Mouse (Mus musculus): ENCODE measurements around the gene Fgf23. TPM values are rescaled to one million over a fixed set of nuclear protein-coding genes. Genes with fewer than 3 reads are reported as not detected.

Gene Fgf23
- polyA plus RNA-seq, 1 experiment from 2014 or later = not detected

DNA sequence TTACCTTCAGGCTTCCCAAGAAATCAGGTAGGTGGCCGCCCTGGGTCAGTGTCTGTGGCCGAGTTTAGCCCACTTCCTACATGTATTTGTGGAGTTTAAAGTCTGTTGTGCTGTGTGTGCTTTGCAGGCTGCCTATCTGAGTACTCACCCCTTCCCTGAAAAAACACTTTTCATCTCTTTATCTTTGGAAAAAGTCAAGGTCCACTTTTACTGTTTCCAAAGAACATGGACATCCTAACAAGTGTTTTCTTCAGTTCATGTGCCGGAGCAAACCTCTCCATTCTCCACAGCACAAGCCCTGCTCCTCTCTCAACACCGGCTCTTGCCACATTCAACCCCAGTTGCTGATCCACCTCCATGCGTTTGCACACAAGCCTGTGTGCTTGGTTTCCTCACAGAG is 50.3 kb downstream of the Fgf23 start:
- no peak for ATAC-seq (ENCODE audit: insufficient read depth, low FRiP score, low read depth)
- Histone ChIP-seq H3K9ac (no peak overlapping the region), H3K4me3 (replicated peaks) (no peak overlapping the region), H3K36me3 (peaks cover 16% of the 10 kb centered on the region), H3K27me3 (replicated peaks) (no peaks in the 10 kb centered on the region), H3K4me1 (no peaks in the 10 kb centered on the region), H3K9me3 (no peaks in the 10 kb centered on the region), H3K27ac (no peak overlapping the region), H3K4me2 (no peak overlapping the region)
- 75% methylated on average over 5 of the region's 5 CpGs for WGBS

DNA sequence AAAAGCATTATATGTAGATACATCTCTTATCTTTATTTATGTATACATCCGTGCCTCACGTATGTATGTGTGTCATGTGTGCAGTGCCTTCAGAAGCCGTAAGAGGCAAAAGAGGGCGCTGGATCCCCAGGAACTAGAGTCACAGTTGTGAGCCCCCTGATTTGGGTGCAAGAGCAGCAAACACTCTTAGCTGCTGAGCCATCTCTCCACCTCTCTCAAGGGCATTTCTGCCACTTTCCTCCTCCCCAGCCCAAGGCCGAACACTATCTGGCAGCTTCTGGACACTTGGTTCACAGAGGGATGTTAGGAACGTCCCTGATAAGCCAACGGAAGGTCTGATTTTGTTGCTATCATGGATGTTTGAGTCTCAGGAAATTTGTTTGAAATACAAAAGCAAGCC is 50.8 kb downstream of the Fgf23 start:
- Histone ChIP-seq H3K9ac (no peak overlapping the region), H3K27ac (no peak overlapping the region), H3K4me2 (no peak overlapping the region), H3K4me3 (replicated peaks) (no peak overlapping the region), H3K36me3 (peaks cover 19% of the 10 kb centered on the region), H3K27me3 (replicated peaks) (no peaks in the 10 kb centered on the region), H3K9me3 (no peaks in the 10 kb centered on the region), H3K4me1 (no peaks in the 10 kb centered on the region)
- ATAC-seq (ENCODE audit: insufficient read depth, low FRiP score, low read depth) = no peak
- WGBS = 81% methylated on average over 7 of the region's 7 CpGs

DNA sequence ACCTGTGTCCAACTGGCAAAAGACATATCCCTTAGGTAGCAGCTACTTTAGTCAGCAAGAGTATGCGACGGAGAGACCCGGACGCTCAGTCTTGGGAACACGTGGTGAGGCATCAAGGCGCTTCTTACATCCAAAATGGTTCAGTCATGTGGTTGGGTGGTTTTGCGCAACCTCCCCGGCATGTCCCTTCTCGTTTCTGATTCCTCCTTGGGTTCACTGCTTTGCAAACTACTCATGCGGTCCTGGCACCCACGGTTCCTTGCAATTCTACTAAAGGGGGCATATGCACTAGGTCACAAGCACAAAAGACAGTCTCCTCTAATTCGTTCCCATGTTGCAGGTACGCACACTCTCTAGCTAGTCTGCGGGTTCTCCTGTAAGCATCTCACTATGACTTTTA is 57.0 kb downstream of the Fgf23 start:
- H3K27ac ChIP-seq = no peak overlapping the region

DNA sequence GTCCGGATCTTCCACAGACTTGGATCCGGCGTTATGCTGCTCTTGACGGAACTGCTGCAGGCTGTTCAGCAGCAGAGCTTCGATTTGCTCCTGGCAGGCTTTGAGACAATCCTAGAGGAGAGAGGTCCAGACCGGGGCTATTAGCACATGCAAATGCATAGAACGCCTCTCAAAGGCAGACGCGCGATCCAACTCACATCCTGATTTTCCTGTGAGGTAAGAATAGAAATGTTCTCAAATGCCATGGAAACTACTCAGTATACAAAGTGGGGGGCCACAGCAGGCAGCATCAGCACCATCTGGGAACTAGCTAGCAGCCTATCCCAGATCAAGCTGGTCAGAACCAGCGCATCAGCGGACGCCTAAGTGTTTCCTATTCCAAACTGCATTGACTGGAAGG is 57.7 kb downstream of the Fgf23 start:
- Histone ChIP-seq H3K27ac (no peak overlapping the region), H3K9me3 (no peaks in the 10 kb centered on the region), H3K4me3 (replicated peaks) (no peak overlapping the region), H3K27me3 (replicated peaks) (no peaks in the 10 kb centered on the region), H3K9ac (no peak overlapping the region), H3K36me3 (peaks cover 45% of the 10 kb centered on the region), H3K4me1 (0 out of 2 replicates have a peak, but pooled peaks cover 3% of the 10 kb centered on the region), H3K4me2 (no peak overlapping the region)
- no peak for ATAC-seq (ENCODE audit: insufficient read depth, low FRiP score, low read depth)
- 77% methylated on average over 13 of the region's 13 CpGs for WGBS

More for the DNA sequence above, 57.0 kb downstream of the Fgf23 start:
- H3K36me3 ChIP-seq = peaks cover 45% of the 10 kb centered on the region
- no peak overlapping the region for H3K4me2 ChIP-seq
- 92% methylated on average over 14 of the region's 14 CpGs for WGBS
- no peak overlapping the region for H3K9ac ChIP-seq
- no peaks in the 10 kb centered on the region for H3K9me3 ChIP-seq
- no peak for ATAC-seq (ENCODE audit: insufficient read depth, low FRiP score, low read depth)
- 0 out of 2 replicates have a peak, but pooled peaks cover 3% of the 10 kb centered on the region for H3K4me1 ChIP-seq
- H3K27me3 ChIP-seq (replicated peaks) = no peaks in the 10 kb centered on the region
- H3K4me3 ChIP-seq (replicated peaks) = no peak overlapping the region

Other genes starting within 250 kb of the Fgf23 start
- 207 and 235 TPM in 2 replicates for gene Ndufa9, start 223.8 kb upstream of the Fgf23 start, polyA plus RNA-seq (2015; fragmentation: Nextera tagmentation; extraction: Ambion mirVana)
- not detected in 2 replicates for gene Akap3, start 219.8 kb upstream of the Fgf23 start, polyA plus RNA-seq (2015; fragmentation: Nextera tagmentation; extraction: Ambion mirVana)
- 0.14 TPM in 1 of 2 replicates, not detected in the other for gene Dyrk4, start 151.1 kb upstream of the Fgf23 start, polyA plus RNA-seq (2015; fragmentation: Nextera tagmentation; extraction: Ambion mirVana)
- 49.7 and 52.8 TPM in 2 replicates for gene Rad51ap1, start 133.3 kb upstream of the Fgf23 start, polyA plus RNA-seq (2015; fragmentation: Nextera tagmentation; extraction: Ambion mirVana)
- 14.5 and 16.6 TPM in 2 replicates for gene D6Wsu163e, start 132.9 kb upstream of the Fgf23 start, polyA plus RNA-seq (2015; fragmentation: Nextera tagmentation; extraction: Ambion mirVana)
- gene Fgf6, start 57.3 kb upstream of the Fgf23 start, polyA plus RNA-seq (2015; fragmentation: Nextera tagmentation; extraction: Ambion mirVana) = not detected in 2 replicates
- gene Tigar, start 36.7 kb downstream of the Fgf23 start, polyA plus RNA-seq (2015; fragmentation: Nextera tagmentation; extraction: Ambion mirVana) = 2.9 and 4.4 TPM in 2 replicates
- gene Ccnd2, start 79.3 kb downstream of the Fgf23 start, polyA plus RNA-seq (2015; fragmentation: Nextera tagmentation; extraction: Ambion mirVana) = 922 and 986 TPM in 2 replicates

Data from stomach, embryonic 15.5 days (tissue).